Mouse (Mus musculus) G1E (cell line): ENCODE measurements around the gene Rsrp1.

Source experiments
- CTCF ChIP-seq: IDR thresholded peaks from 2 replicates; pipeline ENCODE4 v1.5.1; 2012; ENCODE audit warnings: low read depth, low read length, inconsistent platforms, mixed read lengths
- GATA1 ChIP-seq: IDR thresholded peaks from 2 replicates; pipeline ENCODE4 v1.6.1; 2012; ENCODE audit warnings: borderline replicate concordance, low read length, inconsistent platforms, mixed read lengths
- TAL1 ChIP-seq: conservative IDR thresholded peaks from 2 replicates; pipeline ENCODE4 v1.6.1; 2012; ENCODE audit warnings: low read depth, low read length, inconsistent platforms, mixed read lengths

DNA sequence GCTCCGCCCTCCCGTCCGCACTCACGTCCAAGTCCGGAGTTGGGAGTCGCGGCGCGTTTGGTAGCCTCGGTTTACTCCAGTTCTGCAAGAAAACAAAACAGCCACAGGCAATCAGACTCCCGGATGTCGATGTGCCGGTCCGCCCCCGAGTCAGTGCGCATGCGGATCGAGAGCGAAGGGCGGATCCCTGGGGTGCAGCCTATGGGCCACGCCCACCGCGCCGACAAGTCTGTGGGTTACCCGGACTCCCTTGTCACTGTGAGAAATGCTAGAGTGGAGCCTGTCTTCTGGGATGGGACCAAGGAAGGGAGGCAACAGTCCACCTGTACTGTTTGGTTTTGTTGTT is 8.6 kb upstream of the Rsrp1 start, which contains the start of gene Tmem50a:
- no peak for TF ChIP-seq CTCF
- no peak for TF ChIP-seq GATA1
- TF ChIP-seq TAL1: no peak
